Mouse (Mus musculus): ENCODE data around the gene Rhox4e. TPM values are rescaled to one million over a fixed set of nuclear protein-coding genes. Genes with fewer than 3 reads are reported as not detected.
"Not testable (repeated sequence)": the region's sequence is repeated elsewhere in the genome, so short reads cannot be mapped to it uniquely, and the experiment has no call there.

Gene Rhox4e
- not detected in 2 replicates for total RNA-seq (2014; rRNA removed)
- not detected in 2 replicates for polyA plus RNA-seq (2012; rRNA removed)

DNA sequence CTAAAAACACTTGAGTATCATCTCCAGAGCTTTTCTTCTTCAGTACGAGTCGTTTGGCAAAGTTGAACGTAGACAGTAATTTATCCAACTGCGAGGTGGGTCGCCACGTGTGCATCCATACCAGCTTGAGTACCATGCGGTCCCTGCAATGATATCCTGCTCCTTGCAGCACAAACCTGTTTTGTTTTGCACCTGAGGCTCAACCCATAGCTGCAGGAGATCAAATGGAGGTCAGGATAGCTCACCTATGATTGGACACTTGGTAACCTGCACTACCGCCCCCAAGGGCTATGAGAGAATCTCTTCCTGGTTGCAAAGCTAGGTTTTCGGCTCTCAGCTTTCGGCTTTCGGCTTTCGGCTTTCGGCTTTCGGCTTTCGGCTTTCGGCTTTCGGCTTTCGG, at the start of gene Rhox4e:
Gene Rhox4e (plus strand): TSS at position 301 of the 400 bp plus-strand sequence.
- not testable (repeated sequence) for H3K4me1 ChIP-seq (ENCODE audit: control insufficient read depth, insufficient read depth, low read length); H3K79me2 ChIP-seq (ENCODE audit: control insufficient read depth, insufficient read depth, low read length); H3K27ac ChIP-seq (replicated peaks; ENCODE audit: insufficient read depth, low read depth, low read length); H3K4me3 ChIP-seq (ENCODE audit: insufficient read depth, low read depth, low read length); H3K36me3 ChIP-seq (ENCODE audit: control insufficient read depth, insufficient read depth, low read length); H3K27me3 ChIP-seq (ENCODE audit: control insufficient read depth, insufficient read depth, low read length); H3K9ac ChIP-seq (ENCODE audit: low read depth, low read length); DNase-seq (ENCODE audit: extremely low read depth, low read depth, low spot score)
- WGBS = 94% methylated on average over 10 of the region's 18 CpGs

DNA sequence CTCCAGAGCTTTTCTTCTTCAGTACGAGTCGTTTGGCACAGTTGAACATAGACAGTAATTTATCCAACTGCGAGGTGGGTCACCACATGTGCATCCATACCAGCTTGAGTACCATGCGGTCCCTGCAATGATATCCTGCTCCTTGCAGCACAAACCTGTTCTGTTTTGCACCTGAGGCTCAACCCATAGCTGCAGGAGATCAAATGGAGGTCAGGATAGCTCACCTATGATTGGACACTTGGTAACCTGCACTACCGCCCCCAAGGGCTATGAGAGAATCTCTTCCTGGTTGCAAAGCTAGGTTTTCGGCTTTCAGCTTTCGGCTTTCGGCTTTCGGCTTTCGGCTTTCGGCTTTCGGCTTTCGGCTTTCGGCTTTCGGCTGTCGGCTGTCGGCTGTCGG, 43.2 kb upstream of the Rhox4e start, which contains the start of gene Rhox4d:
Gene Rhox4d (plus strand): TSS at position 301 of the 400 bp plus-strand sequence.
- WGBS = 94% methylated on average over 11 of the region's 18 CpGs
- DNase-seq (ENCODE audit: extremely low read depth, low read depth, low spot score); H3K36me3 ChIP-seq (ENCODE audit: control insufficient read depth, insufficient read depth, low read length); H3K4me1 ChIP-seq (ENCODE audit: control insufficient read depth, insufficient read depth, low read length); H3K4me3 ChIP-seq (ENCODE audit: insufficient read depth, low read depth, low read length); H3K27ac ChIP-seq (replicated peaks; ENCODE audit: insufficient read depth, low read depth, low read length); H3K9ac ChIP-seq (ENCODE audit: low read depth, low read length); H3K79me2 ChIP-seq (ENCODE audit: control insufficient read depth, insufficient read depth, low read length); H3K27me3 ChIP-seq (ENCODE audit: control insufficient read depth, insufficient read depth, low read length): not testable (repeated sequence)

DNA sequence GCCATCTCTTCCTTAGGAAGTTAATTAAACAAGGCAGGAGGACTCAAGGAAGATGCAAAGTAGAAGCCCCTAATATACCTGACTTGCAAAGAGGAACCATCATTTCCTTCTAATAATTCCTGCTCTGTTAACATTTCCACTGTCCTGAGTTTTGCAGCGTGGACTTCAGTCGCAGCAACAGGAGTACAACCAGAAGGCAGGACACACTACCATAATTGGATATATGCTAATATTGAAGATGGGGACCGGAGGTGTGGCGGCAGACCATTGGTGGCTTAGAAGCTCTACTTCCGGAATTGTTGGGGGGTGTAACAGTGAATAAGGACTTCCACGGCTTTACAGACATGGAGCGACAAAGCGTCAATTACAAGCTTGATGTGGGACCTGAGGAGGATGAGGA, 27.1 kb upstream of the Rhox4e start, which contains the start of gene Rhox2e:
Gene Rhox2e (plus strand): TSS at position 301 of the 400 bp plus-strand sequence.
- not testable (repeated sequence) for DNase-seq (ENCODE audit: extremely low read depth, low read depth, low spot score); H3K4me3 ChIP-seq (ENCODE audit: insufficient read depth, low read depth, low read length); H3K36me3 ChIP-seq (ENCODE audit: control insufficient read depth, insufficient read depth, low read length); H3K4me1 ChIP-seq (ENCODE audit: control insufficient read depth, insufficient read depth, low read length); H3K27me3 ChIP-seq (ENCODE audit: control insufficient read depth, insufficient read depth, low read length); H3K9ac ChIP-seq (ENCODE audit: low read depth, low read length); H3K27ac ChIP-seq (replicated peaks; ENCODE audit: insufficient read depth, low read depth, low read length); H3K79me2 ChIP-seq (ENCODE audit: control insufficient read depth, insufficient read depth, low read length)
- WGBS = 86% methylated on average over 2 of the region's 8 CpGs

DNA sequence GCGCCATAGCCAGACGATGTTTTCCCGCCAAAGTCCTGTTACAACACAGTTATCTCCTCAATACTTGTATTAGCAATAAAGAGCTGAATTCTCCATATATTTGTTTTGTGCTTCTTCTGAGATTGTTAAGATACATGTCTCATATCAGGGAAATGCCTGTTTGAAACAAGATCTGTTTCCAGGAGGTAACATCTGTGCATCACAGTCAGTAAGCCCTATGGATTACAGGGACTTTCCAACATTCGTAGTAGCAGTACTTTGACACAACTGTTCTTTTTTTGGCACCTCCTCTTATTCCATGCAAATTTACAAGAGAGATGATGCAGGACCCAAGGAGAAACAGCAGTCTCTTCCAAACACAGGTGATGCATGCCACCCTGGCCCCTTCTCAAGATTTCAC, 15.5 kb upstream of the Rhox4e start, which contains the start of gene Rhox3e:
Gene Rhox3e (plus strand): TSS at position 301 of the 400 bp plus-strand sequence.
- H3K36me3 ChIP-seq (ENCODE audit: control insufficient read depth, insufficient read depth, low read length); H3K27me3 ChIP-seq (ENCODE audit: control insufficient read depth, insufficient read depth, low read length); H3K4me3 ChIP-seq (ENCODE audit: insufficient read depth, low read depth, low read length); H3K27ac ChIP-seq (replicated peaks; ENCODE audit: insufficient read depth, low read depth, low read length); DNase-seq (ENCODE audit: extremely low read depth, low read depth, low spot score); H3K4me1 ChIP-seq (ENCODE audit: control insufficient read depth, insufficient read depth, low read length); H3K79me2 ChIP-seq (ENCODE audit: control insufficient read depth, insufficient read depth, low read length); H3K9ac ChIP-seq (ENCODE audit: low read depth, low read length): not testable (repeated sequence)
- no CpG with 5 or more reads among the region's 4 CpGs for WGBS

DNA sequence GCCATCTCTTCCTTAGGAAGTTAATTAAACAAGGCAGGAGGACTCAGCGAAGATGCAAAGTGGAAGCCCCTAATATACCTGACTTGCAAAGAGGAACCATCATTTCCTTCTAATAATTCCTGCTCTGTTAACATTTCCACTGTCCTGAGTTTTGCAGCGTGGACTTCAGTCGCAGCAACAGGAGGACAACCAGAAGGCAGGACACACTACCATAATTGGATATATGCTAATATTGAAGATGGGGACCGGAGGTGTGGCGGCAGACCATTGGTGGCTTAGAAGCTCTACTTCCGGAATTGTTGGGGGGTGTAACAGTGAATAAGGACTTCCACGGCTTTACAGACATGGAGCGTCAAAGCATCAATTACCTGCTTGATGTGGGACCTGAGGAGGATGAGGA, 13.9 kb downstream of the Rhox4e start, which contains the start of gene Rhox2f:
Gene Rhox2f (plus strand): TSS at position 301 of the 400 bp plus-strand sequence.
- not testable (repeated sequence) for DNase-seq (ENCODE audit: extremely low read depth, low read depth, low spot score); H3K79me2 ChIP-seq (ENCODE audit: control insufficient read depth, insufficient read depth, low read length); H3K27me3 ChIP-seq (ENCODE audit: control insufficient read depth, insufficient read depth, low read length); H3K9ac ChIP-seq (ENCODE audit: low read depth, low read length); H3K36me3 ChIP-seq (ENCODE audit: control insufficient read depth, insufficient read depth, low read length); H3K4me1 ChIP-seq (ENCODE audit: control insufficient read depth, insufficient read depth, low read length); H3K27ac ChIP-seq (replicated peaks; ENCODE audit: insufficient read depth, low read depth, low read length); H3K4me3 ChIP-seq (ENCODE audit: insufficient read depth, low read depth, low read length)
- WGBS = 91% methylated on average over 8 of the region's 8 CpGs

DNA sequence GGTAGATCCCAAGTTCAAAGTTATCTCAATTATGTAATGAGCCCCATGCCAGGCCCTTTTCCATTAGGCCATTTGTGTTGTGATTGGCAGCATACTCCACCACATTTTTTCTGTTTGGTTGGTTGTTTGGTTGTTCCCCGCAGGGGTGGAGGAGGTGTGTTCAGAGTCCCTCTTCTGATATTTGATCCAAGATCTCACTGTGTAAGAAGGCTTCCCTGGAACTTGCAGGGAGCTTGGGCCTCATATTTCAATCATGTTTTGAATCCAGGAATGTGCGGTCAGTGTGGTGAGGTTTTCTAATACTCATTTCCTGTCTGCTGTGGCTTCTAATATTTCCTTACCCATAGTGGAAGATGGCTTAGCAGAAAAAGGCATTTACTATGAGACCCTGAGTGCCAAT, 15.4 kb downstream of the Rhox4e start:
- 44% methylated on average over 2 of the region's 2 CpGs for WGBS
- H3K27me3 ChIP-seq (ENCODE audit: control insufficient read depth, insufficient read depth, low read length); H3K9ac ChIP-seq (ENCODE audit: low read depth, low read length); H3K36me3 ChIP-seq (ENCODE audit: control insufficient read depth, insufficient read depth, low read length); H3K4me1 ChIP-seq (ENCODE audit: control insufficient read depth, insufficient read depth, low read length); H3K79me2 ChIP-seq (ENCODE audit: control insufficient read depth, insufficient read depth, low read length); H3K4me3 ChIP-seq (ENCODE audit: insufficient read depth, low read depth, low read length); H3K27ac ChIP-seq (replicated peaks; ENCODE audit: insufficient read depth, low read depth, low read length): not testable (repeated sequence)
- DNase-seq (ENCODE audit: extremely low read depth, low read depth, low spot score) = peak; percentile 4

DNA sequence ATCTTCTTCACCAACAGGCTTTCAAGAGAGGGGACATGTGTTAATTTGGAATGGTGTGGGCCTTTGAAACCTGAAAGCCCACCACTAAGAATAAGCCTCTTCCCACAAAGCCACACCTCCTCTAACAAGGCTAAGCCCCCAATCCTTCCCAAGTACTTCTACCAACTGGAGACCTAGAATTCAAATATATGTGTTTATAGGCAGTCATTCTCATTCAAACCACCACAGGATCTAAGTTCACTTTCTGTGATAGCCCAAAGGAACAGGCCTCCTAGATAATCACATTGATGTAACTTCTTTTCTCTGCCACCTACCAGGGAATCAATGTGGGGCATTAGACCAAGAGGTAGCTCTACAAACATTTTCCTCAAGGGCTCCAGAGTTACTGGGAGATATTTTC, 23.5 kb downstream of the Rhox4e start, which contains the start of gene Rhox3f:
Gene Rhox3f (plus strand): TSS at position 301 of the 400 bp plus-strand sequence.
- H3K36me3 ChIP-seq (ENCODE audit: control insufficient read depth, insufficient read depth, low read length); H3K27ac ChIP-seq (replicated peaks; ENCODE audit: insufficient read depth, low read depth, low read length); DNase-seq (ENCODE audit: extremely low read depth, low read depth, low spot score); H3K9ac ChIP-seq (ENCODE audit: low read depth, low read length); H3K27me3 ChIP-seq (ENCODE audit: control insufficient read depth, insufficient read depth, low read length); H3K4me3 ChIP-seq (ENCODE audit: insufficient read depth, low read depth, low read length); H3K4me1 ChIP-seq (ENCODE audit: control insufficient read depth, insufficient read depth, low read length); H3K79me2 ChIP-seq (ENCODE audit: control insufficient read depth, insufficient read depth, low read length): not testable (repeated sequence)

DNA sequence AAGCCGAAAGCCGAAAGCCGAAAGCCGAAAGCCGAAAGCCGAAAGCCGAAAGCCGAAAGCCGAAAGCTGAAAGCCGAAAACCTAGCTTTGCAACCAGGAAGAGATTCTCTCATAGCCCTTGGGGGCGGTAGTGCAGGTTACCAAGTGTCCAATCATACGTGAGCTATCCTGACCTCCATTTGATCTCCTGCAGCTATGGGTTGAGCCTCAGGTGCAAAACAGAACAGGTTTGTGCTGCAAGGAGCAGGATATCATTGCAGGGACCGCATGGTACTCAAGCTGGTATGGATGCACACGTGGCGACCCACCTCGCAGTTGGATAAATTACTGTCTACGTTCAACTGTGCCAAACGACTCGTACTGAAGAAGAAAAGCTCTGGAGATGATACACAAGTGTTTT, 50.4 kb downstream of the Rhox4e start, which contains the start of gene Rhox4f:
Gene Rhox4f (minus strand): TSS at position 101 of the 400 bp plus-strand sequence.
- not testable (repeated sequence) for H3K36me3 ChIP-seq (ENCODE audit: control insufficient read depth, insufficient read depth, low read length); H3K27me3 ChIP-seq (ENCODE audit: control insufficient read depth, insufficient read depth, low read length); H3K4me3 ChIP-seq (ENCODE audit: insufficient read depth, low read depth, low read length); H3K79me2 ChIP-seq (ENCODE audit: control insufficient read depth, insufficient read depth, low read length); H3K9ac ChIP-seq (ENCODE audit: low read depth, low read length); H3K4me1 ChIP-seq (ENCODE audit: control insufficient read depth, insufficient read depth, low read length); H3K27ac ChIP-seq (replicated peaks; ENCODE audit: insufficient read depth, low read depth, low read length); DNase-seq (ENCODE audit: extremely low read depth, low read depth, low spot score)
- WGBS = 94% methylated on average over 18 of the region's 19 CpGs
